Mouse (Mus musculus): ENCODE results near the gene Wfikkn1.

The Wfikkn1 gene

DNA sequence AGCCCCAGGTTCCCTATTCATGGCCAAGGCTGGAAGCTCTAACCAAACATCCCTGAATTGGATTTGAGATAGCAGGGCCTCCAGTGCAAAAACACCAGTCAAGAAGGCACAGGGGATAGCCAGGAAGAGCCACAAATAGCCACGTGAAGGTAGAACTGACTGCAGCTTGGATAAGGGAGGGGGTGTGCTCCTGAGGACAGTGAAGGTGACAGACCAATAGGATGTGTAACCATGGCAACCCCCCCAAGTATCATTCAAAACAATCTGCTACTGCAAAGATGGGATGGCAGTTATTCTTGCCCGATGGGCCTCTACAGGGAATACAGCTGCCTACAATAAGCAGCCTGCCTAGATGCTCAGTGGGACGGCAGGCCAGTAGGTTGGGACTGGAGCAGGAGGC is 43.1 kb downstream of the Wfikkn1 start:
- DNase-seq (ENCODE audit: low read depth, low spot score), result peak; percentile 40

DNA sequence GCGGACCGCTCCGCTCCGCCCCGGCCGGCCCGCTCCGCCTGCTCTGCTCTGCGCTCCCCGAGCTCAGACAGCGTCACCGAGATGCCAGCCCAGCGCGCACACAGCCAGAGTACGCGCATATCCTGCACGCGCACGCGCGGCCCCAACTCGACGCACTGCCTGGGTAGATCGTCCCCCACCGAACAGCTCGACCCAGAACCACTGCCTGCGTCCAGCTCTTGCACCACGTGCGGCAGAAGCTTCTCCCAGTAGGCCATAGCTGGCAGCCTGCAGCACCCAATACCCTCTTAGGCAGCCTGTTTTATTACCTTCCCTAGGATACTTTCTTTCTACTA is 43.6 kb downstream of the Wfikkn1 start, which contains the start of gene Rhbdl1:
TSS of gene Rhbdl1 (minus strand) at position 220 of the 335 bp plus-strand sequence.
- peak; percentile 57 for DNase-seq (ENCODE audit: low read depth, low spot score)

GRCm38 (mm10) chr17:25836397-25837075 is 44.1 kb downstream of the Wfikkn1 start:
- DNase-seq (ENCODE audit: low read depth, low spot score), result no peak

GRCm38 (mm10) chr17:25835816-25836215 is 44.8 kb downstream of the Wfikkn1 start:
- no peak for DNase-seq (ENCODE audit: low read depth, low spot score)

DNA sequence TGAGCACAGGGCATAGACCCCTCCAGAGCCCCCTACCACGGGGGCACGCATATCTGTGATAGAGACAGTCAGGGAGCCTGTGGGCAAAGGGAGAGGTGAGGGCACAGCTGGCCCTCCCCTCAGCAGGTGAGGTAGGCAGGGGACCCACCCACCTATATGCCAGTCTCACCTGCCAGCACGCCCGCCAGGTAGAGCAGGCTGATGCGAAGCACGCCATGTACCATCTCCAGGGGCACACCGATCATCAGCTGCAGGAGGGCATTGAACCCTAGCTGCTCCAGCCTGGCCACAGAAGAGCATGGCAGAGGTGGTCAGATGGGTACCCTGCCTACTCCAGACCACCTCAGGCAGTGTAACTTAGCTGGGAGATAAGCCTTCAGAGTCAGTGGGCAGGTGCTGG is 45.4 kb downstream of the Wfikkn1 start:
- DNase-seq (ENCODE audit: low read depth, low spot score), result no peak

DNA sequence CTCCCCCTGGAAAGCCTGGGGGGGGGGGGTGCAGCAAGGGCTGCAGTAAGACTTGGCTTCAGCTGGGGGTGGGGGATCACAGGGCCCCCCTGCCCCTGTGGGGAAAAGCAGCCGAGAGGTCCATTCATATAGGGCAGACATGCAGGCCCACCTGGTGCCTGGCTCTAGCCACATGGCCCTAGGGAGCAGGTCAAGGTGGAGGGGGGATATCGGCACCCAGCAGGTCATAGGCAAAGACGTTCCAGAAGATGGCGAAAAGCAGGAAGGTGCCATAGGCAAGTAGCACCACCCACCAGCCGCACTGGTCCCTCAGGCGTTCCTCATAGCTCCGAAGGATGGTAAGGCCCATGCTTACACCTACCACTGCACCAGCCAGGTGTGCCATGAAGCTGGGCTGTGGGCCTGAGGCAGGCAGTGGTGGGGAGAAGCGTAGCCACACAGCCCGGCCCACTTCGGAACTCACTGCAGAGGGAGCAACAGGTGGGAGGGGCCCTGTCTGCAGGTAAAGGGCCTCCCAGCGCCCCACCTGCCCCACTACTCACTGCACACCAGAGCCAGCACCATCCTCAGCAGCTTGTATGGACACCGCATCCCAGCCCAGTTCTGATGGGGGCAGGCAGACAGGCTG is 45.9 kb downstream of the Wfikkn1 start:
- DNase-seq (ENCODE audit: low read depth, low spot score), result no peak

DNA sequence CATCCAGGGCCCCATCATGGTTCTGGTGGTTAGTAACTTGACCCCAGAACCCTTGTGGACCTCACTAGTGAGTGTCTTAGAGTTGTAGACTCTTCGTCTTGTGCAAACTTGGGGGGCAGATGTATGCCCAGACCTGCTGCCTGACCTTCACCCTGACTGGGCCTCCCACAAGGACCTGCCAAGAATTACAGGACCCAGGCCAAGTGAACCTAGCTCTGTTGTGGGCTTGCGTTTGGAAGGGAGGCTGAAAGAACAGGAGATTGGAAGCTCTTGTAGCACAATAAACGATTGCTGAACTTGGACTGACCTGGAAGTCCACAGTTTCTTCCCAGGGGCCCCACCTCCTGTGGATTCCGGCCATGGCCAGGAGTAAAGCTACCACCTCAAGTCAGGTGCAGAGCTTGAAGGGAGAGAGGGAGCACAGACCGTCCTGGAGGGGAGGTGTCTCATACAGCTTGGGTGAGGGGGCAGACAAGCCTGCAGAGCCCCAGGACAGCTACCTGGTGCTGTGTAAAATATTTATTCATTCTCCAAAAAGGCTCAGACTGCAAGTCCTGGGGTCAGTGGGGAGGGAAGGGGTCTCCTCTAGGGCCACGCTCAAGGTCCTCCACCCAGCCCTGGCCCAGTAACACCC is 46.6 kb downstream of the Wfikkn1 start:
- DNase-seq (ENCODE audit: low read depth, low spot score), result no peak

- DNase-seq (ENCODE audit: low read depth, low spot score), result no peak
Measured at GRCm38 (mm10) chr17:25833291-25833663, 47.4 kb downstream of the Wfikkn1 start, which contains the start of gene Stub1. Gene Stub1, minus strand, starts transcription at chr17:25833404.

DNA sequence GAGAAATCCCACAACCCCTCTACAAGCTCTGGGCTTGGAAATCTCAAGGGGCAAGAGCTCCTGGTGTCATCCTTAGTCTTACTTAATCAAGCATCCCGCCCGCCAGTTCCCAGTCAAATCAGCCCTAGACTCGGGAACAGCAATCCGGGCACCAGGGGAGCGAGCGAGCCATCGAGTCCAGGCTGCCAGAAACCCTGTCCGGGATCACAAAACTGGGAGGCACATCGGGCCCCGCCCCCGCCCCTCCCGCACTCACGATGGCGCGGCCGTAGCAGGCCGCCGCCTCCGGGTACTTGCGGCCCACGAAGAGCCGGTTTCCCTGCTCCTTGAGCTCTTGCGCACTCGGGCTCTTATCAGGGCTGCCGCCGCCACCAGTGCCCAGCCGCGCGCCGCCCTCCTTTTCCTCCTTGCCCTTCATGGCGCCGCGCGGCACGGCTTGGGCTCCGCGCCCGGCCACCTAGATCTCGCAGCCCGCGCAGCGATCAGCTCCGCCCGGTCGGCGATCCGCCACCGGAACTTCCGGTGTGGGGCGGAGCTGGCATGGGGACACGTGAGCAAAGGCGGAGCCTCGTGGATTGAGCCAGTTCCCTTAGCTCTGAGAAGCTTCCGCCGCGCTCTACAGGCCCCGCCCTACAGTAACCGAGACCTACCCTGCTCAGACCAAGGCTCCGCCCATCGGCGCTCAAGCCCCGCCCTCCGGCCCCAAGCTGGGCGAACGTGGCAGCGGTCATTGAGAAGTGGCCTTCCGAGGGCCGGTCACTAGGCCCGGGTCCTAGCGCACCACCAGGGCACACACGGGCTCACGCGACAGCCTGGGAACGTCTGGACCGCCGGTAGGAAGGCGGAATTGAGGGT is 48.0 kb downstream of the Wfikkn1 start:
- DNase-seq (ENCODE audit: low read depth, low spot score), result peak; percentile 98

DNA sequence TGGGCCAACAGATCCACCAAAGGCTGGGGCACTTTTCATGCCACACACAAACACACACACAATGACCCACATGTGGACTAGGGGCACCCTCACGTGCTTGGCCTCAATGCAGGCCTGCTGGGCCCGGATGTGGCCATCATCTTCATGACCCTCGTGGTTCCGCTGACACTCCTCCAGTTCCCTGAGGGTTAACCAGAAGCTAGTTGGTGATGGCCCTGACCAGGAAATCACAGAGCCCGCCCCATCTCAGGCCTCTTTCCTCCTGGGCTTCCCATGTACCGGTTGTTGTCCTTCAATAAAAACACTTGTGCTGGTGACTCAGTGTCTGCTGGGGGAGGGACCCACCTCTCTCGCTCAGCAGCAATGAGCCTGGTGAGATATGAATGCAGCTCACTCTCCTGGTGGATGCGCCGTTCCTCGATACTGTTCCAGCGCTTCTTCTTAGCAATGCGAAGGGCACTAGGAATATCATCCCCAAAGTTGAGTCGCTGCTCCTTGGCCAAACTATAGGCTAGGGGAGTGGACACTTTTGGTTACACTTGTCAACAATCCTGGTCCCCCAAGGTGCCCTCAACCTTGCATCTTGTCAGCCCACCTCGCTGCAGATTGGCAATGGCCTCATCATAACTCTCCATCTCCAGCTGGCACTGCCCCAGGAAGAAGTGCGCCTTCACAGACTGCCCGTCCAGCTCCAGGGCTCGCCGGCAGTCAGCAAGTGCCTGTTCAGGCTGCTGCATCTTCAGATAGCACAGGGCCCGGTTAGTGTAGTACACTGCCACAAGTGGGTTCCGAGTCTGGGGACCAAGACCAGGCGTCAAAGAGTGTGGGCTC is 49.0 kb downstream of the Wfikkn1 start:
- DNase-seq (ENCODE audit: low read depth, low spot score), result no peak

DNA sequence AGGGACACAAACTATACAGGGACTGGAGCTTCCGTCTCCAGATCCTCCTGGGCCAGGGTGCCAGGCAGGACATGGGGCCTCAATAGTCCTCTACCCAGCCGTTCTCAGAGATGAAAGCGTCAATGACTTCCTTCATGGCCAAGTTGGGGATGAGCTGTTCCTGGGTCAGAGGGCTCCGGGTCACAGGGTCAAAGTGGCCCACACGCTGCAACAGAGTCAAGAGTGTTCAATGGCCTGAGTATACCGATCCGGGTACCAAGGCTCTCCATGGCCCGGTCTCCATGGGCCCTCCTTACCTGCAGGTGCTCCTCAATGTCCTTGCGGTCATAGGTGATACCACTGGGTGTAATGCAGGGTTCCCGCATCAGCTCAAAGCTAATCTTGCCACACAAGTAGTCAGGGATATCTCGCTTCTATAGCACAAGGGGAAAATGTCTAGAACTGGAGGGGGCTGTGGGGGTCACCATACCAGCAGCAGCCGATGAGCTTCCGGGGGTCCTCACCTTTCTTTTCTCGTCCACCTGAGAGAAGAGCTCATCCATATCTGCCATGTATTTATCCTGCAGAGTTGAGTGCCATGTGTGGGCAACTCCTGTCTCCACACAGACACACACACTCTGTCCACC is 49.7 kb downstream of the Wfikkn1 start:
- DNase-seq (ENCODE audit: low read depth, low spot score), result no peak

DNA sequence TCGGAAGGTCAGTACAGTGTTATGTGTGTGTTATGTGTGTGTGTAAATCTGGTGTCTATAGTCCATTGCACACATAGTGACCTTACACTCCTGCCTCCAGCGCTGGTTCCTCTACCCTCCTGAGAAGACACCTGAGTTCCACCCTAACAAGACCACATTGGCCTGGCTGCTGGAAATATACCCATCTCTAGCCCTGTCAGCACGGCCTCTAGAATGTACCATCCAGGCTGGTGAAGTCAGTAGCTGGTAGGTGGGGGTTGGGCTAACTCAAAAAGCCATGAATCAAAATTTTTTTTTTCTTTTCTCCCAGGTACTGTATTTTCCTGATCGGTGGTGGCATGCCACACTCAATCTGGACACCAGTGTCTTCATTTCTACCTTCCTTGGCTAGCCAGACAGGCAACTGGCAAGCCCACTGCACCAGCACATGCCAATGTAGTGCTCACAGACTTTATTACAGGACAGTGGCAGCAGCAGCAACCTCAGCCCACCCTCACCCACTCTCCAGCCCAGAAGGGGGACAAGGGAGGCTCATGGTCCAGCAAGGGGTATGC is 50.4 kb downstream of the Wfikkn1 start:
- DNase-seq (ENCODE audit: low read depth, low spot score), result no peak

- no peak for DNase-seq (ENCODE audit: low read depth, low spot score)
Measured at GRCm38 (mm10) chr17:25829558-25830017, 51.1 kb downstream of the Wfikkn1 start.

GRCm38 (mm10) chr17:25828712-25829557 is 51.7 kb downstream of the Wfikkn1 start, which contains the start of gene Jmjd8:
Gene Jmjd8, plus strand, starts transcription at chr17:25828867.
- peak; percentile 85 for DNase-seq (ENCODE audit: low read depth, low spot score)

DNA sequence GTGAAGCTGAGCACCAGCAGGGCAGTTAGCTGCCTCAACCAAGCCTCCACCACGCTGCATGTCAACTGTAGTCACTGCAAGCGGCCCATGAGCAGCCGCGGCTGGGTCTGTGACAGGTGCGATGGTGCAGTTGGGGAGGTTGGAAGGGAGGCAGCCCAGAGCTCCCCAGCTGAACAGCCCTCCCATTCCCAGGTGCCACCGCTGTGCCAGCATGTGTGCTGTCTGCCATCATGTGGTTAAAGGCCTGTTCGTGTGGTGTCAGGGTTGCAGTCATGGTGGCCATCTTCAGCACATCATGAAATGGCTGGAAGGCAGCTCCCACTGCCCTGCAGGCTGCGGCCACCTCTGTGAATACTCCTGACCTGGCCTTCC is 52.4 kb downstream of the Wfikkn1 start:
- peak; percentile 29 for DNase-seq (ENCODE audit: low read depth, low spot score)

All from CD4-positive helper T cell, adult 2 months (primary cell).